ENCODE assay signal across 8 mouse cellular contexts in the genomic region with DNA sequence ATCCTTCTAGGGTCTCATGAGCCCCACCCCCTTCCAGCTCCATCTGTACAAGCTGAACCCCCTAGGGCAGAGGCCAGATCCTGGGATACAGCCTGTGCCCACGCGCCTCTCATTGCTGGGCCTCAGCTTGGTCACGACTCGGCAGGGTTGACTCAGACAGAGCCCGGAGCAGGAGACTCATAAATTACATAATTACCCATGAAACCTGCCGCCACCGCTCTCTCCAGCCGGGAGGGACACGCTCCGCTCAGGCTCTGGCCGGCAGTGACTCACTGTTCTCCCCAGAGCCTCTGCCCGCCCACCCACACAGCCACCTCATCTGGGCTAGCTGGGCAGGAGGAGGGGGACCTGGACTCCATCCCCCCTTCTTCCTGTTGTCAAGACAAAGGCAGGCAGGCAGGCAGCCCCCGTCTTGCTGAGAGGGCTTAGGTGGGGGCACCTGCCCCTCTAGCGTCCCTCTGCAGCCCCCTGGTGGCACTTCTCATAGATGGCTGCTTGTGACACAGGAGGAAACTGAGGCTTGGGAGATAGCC.
DNase-seq lines count a peak whose midpoint lies in the region; ATAC-seq and TF ChIP-seq lines count a peak whose summit lies in the region.

No protein-coding gene starts in this region.

- TF ChIP-seq POLR2A in thymus, adult 2 months (IDR thresholded peaks at IDR 0.05; ENCODE audit: control insufficient read depth, extremely low read depth, insufficient read depth, low read length, poor library complexity) = no peak
- no peak for TF ChIP-seq POLR2A in heart, adult 2 months (IDR thresholded peaks at IDR 0.05; ENCODE audit: insufficient read depth, low read depth, low read length)
- no peak for TF ChIP-seq POLR2A in olfactory bulb, adult 2 months (IDR thresholded peaks at IDR 0.05; ENCODE audit: insufficient read depth, low read depth, low read length)

- H3K27ac ChIP-seq in thymus, adult 2 months (ENCODE audit: control insufficient read depth, insufficient read depth, low read length) = no peak overlapping the region
- peak overlapping the region; percentile 80 for H3K27ac ChIP-seq in embryonic facial prominence, embryonic 10.5 days (replicated peaks)
- no peak overlapping the region for H3K27ac ChIP-seq in heart, adult 2 months
- no peak overlapping the region for H3K27ac ChIP-seq in liver, embryonic 15.5 days (replicated peaks)
- H3K27ac ChIP-seq in olfactory bulb, adult 2 months (ENCODE audit: insufficient read depth, low read depth, low read length) = 0 out of 2 replicates have a peak overlapping the region, but pooled peaks have one; percentile 3

- no peaks in the 10 kb centered on the region for H3K4me1 ChIP-seq in thymus, adult 2 months (replicated peaks; ENCODE audit: control insufficient read depth, insufficient read depth, low read length)
- H3K4me1 ChIP-seq in embryonic facial prominence, embryonic 10.5 days = peaks cover 59% of the 10 kb centered on the region
- H3K4me1 ChIP-seq in heart, adult 2 months (ENCODE audit: control insufficient read depth, insufficient read depth, low read length) = no peaks in the 10 kb centered on the region
- no peaks in the 10 kb centered on the region for H3K4me1 ChIP-seq in liver, embryonic 15.5 days (replicated peaks)
- H3K4me1 ChIP-seq in olfactory bulb, adult 2 months (ENCODE audit: control insufficient read depth, insufficient read depth, low read length) = peaks cover 27% of the 10 kb centered on the region

- no peak for TF ChIP-seq CTCF in thymus, adult 2 months (IDR thresholded peaks at IDR 0.05; ENCODE audit: borderline replicate concordance, control insufficient read depth, extremely low read depth, insufficient read depth, low read length, poor library complexity)
- peak; percentile 40 for TF ChIP-seq CTCF in heart, adult 2 months (IDR thresholded peaks at IDR 0.05)
- no peak for TF ChIP-seq CTCF in olfactory bulb, adult 2 months (IDR thresholded peaks at IDR 0.05; ENCODE audit: insufficient read depth, low read depth, low read length)

- H3K4me3 ChIP-seq in thymus, adult 2 months (ENCODE audit: control insufficient read depth, insufficient read depth, low read length) = no peak overlapping the region
- H3K4me3 ChIP-seq in embryonic facial prominence, embryonic 10.5 days = peak overlapping the region; percentile 45
- H3K4me3 ChIP-seq in heart, adult 2 months = no peak overlapping the region
- no peak overlapping the region for H3K4me3 ChIP-seq in liver, embryonic 15.5 days (replicated peaks)
- H3K4me3 ChIP-seq in olfactory bulb, adult 2 months (ENCODE audit: insufficient read depth, low read depth, low read length) = no peak overlapping the region

- intact Hi-C loops in heart, adult 2 months (cut with DNase I) = no loop called here

- peak overlapping the region; percentile 23 for H3K4me2 ChIP-seq in liver, embryonic 15.5 days

- H3K79me2 ChIP-seq in heart, adult 2 months (replicated peaks; ENCODE audit: control insufficient read depth, insufficient read depth, low read length) = no peaks in the 10 kb centered on the region

- H3K36me3 ChIP-seq in thymus, adult 2 months (ENCODE audit: control insufficient read depth, insufficient read depth, low read length) = no peaks in the 10 kb centered on the region
- H3K36me3 ChIP-seq in embryonic facial prominence, embryonic 10.5 days (replicated peaks) = peaks cover 41% of the 10 kb centered on the region
- no peaks in the 10 kb centered on the region for H3K36me3 ChIP-seq in heart, adult 2 months (ENCODE audit: control insufficient read depth, insufficient read depth, low read length)
- H3K36me3 ChIP-seq in liver, embryonic 15.5 days (replicated peaks) = no peaks in the 10 kb centered on the region

- no peak for TF ChIP-seq EP300 in heart, adult 2 months (IDR thresholded peaks at IDR 0.05; ENCODE audit: insufficient read depth, low read depth, low read length)

- peak; percentile 38; the same call in 1 of the 2 replicates for ATAC-seq in liver, embryonic 15.5 days (ENCODE audit: insufficient read depth)

- H3K9ac ChIP-seq in heart, adult 2 months (ENCODE audit: low read depth, low read length) = no peak overlapping the region
- no peak overlapping the region; the same call in 1 of the 2 replicates for H3K9ac ChIP-seq in liver, embryonic 15.5 days

- H3K27me3 ChIP-seq in thymus, adult 2 months (ENCODE audit: control insufficient read depth, insufficient read depth, low read length) = no peaks in the 10 kb centered on the region
- H3K27me3 ChIP-seq in embryonic facial prominence, embryonic 10.5 days (replicated peaks; ENCODE audit: low read depth, poor library complexity, severe bottlenecking) = no peaks in the 10 kb centered on the region
- H3K27me3 ChIP-seq in heart, adult 2 months (ENCODE audit: control insufficient read depth, insufficient read depth, low read length) = no peaks in the 10 kb centered on the region
- H3K27me3 ChIP-seq in liver, embryonic 15.5 days = no peaks in the 10 kb centered on the region

- no peaks in the 10 kb centered on the region for H3K9me3 ChIP-seq in embryonic facial prominence, embryonic 10.5 days
- H3K9me3 ChIP-seq in liver, embryonic 15.5 days (replicated peaks) = no peaks in the 10 kb centered on the region

- DNase-seq in thymus, adult 2 months = peak; percentile 11
- DNase-seq in thymus, adult 18-20 months = no peak
- DNase-seq in embryonic facial prominence, embryonic 10.5 days (ENCODE audit: low spot score) = peak; percentile 85
- DNase-seq in heart, adult 2 months = peak; percentile 20 to 40
- peak; percentile 44 for DNase-seq in kidney, postnatal 10 days
- DNase-seq in urinary bladder, postnatal 4 days (ENCODE audit: low spot score in 2 of 2) = peak; percentile 37 to 68

- WGBS in thymus, adult 2 months = 8% methylated on average over 14 of the region's 14 CpGs
- WGBS in embryonic facial prominence, embryonic 10.5 days = 3% methylated on average over 14 of the region's 14 CpGs
- 15% methylated on average over 14 of the region's 14 CpGs for WGBS in heart, adult 2 months
- WGBS in liver, embryonic 15.5 days (ENCODE audit: insufficient replicate concordance) = 3% methylated on average over 14 of the region's 14 CpGs
- 5% methylated on average over 14 of the region's 14 CpGs for WGBS in olfactory bulb, adult 2 months

Comparison
In these comparisons a context has a peak if more than half of its experiments do, and no peak if none do; other contexts are left out.
1. DNase-seq: peak in thymus, adult 2 months (single experiment), embryonic facial prominence, embryonic 10.5 days (single experiment), heart, adult 2 months (2 of 2), kidney, postnatal 10 days (single experiment) and urinary bladder, postnatal 4 days (2 of 2); none in thymus, adult 18-20 months (0 of 2).
2. H3K27ac ChIP-seq: peak in embryonic facial prominence, embryonic 10.5 days (single experiment) and olfactory bulb, adult 2 months (single experiment); none in thymus, adult 2 months (single experiment), heart, adult 2 months (single experiment) and liver, embryonic 15.5 days (single experiment).